Mouse (Mus musculus) thymus, adult 2 months (tissue): ENCODE data around the gene Mospd1.

Experiments used
- CTCF ChIP-seq: fragments of 200-500 bp; IDR thresholded peaks from 2 replicates; pipeline ENCODE4 v1.5.1; 2012; ENCODE audit warnings: mild to moderate bottlenecking, control low read depth, low read length, moderate library complexity, borderline replicate concordance; ENCODE audit not compliant: control insufficient read depth, poor library complexity, insufficient read depth; ENCODE audit errors: extremely low read depth
- POLR2A ChIP-seq: fragments of 200-500 bp; IDR thresholded peaks from 2 replicates; pipeline ENCODE4 v1.6.1; 2012; ENCODE audit warnings: mild to moderate bottlenecking, low read length, control low read depth, moderate library complexity; ENCODE audit not compliant: control insufficient read depth, poor library complexity, insufficient read depth; ENCODE audit errors: extremely low read depth

DNA sequence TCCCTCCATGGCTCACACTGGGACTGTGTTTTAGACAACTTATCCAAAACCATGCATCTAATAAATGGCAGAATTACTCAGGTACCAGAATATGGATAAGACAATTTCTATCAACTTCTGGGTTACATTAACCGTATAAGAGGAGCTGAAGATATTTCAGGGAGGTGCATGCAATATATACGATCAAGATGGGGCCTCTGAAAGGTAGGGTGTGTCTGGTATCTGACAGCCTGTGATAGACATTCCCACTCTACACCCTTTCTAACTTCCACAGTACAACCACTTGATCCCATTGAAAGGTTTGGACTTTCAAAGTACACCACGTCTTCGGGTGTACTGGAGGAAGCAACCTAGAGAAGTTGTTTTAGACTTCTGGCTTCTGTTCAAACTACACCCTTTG lies 39.9 kb downstream of the Mospd1 start:
- TF ChIP-seq POLR2A (no peak), CTCF (no peak)
